Mouse (Mus musculus) neutrophil, adult 59 days (primary cell): Measurements from ENCODE around the gene Il1rl2. TPM values are rescaled to one million over a fixed set of nuclear protein-coding genes. Genes with fewer than 3 reads are reported as not detected.

Experiments
- total RNA-seq, 2 experiments: library from RNA; stranded (reverse); gene quantifications; 1 replicate in 1 of 2; 2 replicates in 1 of 2; pipeline ENCODE4 v1.2.4; 2023

Gene Il1rl2
- total RNA-seq = 10 to 100 TPM; 10.9 to 11.2 TPM

DNA sequence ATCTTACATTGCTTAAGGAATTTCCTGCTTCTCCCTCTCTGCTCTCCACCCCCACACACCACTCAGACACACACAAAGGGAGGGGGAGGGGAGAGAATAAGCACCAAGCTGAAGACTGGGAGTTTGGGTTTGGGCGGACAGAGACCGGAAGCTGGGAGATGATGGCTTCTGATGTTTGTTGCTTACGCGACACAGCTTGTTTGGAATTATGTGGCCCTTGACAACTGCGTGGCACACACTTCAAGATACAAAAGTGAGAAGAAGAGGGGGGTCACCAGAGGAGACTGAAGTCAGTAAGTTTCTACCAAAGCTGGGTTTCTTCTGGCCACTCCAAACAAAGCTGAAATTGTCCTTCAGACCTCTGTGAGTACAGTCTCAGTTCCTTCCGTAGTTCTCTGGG lies at the start of gene Il1rl2:
Gene Il1rl2, plus strand, starts transcription at position 154 of the 400 bp plus-strand sequence.

Other genes starting within 250 kb of the Il1rl2 start
- gene Il1r1, start 99.5 kb upstream of the Il1rl2 start, total RNA-seq = 1 to 10 TPM in 1 of 2 experiments, under 1 TPM in 1; 0.93 to 1.1 TPM
- 10 to 100 TPM in 1 of 2 experiments, 1 to 10 TPM in 1; 8.5 to 11.7 TPM for gene Il1rl1, start 105.0 kb downstream of the Il1rl2 start, total RNA-seq
- 10 to 100 TPM; 22.7 to 28.9 TPM for gene Il18r1, start 140.9 kb downstream of the Il1rl2 start, total RNA-seq
- gene Il18rap, start 190.8 kb downstream of the Il1rl2 start, total RNA-seq = 100 to 1,000 TPM; 191 to 234 TPM